Mouse (Mus musculus): ENCODE results near the gene Gabarapl2. TPM values are rescaled to one million over a fixed set of nuclear protein-coding genes. Genes with fewer than 3 reads are reported as not detected.
A peak's percentile ranks its signal among the peaks of the same experiment; 100 is the strongest.

Gabarapl2 gene
- polyA plus RNA-seq, 1 experiment from 2014 or later = 438 TPM

DNA sequence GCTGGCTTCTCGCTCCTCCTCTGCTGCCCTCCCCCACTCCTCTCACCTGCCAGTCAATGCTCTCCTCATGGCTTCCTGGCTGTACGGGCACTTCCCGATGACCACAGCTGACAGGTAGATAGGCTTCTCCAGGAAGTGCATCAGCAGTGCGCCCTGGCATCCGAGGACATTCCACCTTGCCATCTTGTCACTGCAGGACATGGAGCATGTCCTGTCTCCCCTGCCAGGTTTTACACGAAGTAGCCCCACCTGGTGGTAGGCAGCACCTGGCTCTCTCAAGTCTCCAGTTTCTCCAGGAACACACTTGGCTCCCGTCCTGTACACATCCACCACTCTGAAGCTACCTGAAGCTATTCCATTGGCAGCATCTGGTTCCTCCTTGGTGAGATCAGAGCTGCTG lies 41.6 kb downstream of the Gabarapl2 start:
- Histone ChIP-seq H3K4me2 (no peak overlapping the region), H3K27me3 (replicated peaks) (no peaks in the 10 kb centered on the region), H3K9ac (no peak overlapping the region), H3K36me3 (replicated peaks) (0 out of 2 replicates have a peak, but pooled peaks cover 4% of the 10 kb centered on the region), H3K4me1 (no peaks in the 10 kb centered on the region), H3K4me3 (no peak overlapping the region), H3K9me3 (no peaks in the 10 kb centered on the region), H3K27ac (no peak overlapping the region)
- WGBS = 82% methylated on average over 7 of the region's 7 CpGs
- ATAC-seq (replicated peaks) = no peak

DNA sequence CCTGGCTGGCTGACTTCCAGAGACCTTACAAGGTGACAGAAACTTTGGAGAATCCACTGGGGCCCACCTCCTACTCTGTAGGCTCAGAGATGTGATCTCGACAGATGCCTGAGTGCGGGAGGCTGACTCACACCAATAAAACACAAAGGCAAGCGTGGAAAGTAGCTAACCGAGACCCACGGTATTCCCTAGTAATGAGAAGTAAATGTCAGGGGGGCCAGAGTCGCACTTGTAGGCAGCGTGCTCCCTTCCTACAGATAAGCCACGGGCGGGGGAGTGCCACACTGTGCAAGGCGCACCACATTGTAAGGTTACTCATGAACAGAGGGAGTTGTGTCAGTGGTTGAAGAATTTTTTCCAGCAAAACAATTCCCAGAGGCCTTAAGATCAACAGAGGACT lies 44.0 kb downstream of the Gabarapl2 start:
- Histone ChIP-seq H3K36me3 (replicated peaks) (0 out of 2 replicates have a peak, but pooled peaks cover 4% of the 10 kb centered on the region), H3K27ac (no peak overlapping the region)

DNA sequence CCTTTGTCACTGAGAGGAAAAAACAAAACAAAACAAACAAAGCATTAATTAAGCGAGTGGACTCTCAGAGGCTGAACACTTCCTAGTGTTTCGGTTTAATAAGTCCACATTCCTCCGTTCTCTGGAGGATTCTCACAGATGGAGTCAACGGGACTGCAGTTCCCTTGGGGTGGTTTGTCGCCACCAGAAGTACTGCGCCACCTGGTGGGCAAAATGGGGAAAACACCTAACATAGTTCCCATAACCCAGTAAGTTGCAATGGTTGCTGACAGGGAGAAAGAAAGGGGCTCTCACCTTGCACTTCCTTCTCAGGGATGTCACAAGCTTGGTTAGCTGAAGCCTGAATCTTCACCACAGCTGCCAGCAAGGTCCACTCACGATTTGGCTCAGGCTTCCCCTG lies 49.4 kb downstream of the Gabarapl2 start:
- Histone ChIP-seq H3K4me3 (no peak overlapping the region), H3K4me1 (peaks cover 8% of the 10 kb centered on the region), H3K36me3 (replicated peaks) (peaks cover 16% of the 10 kb centered on the region), H3K27ac (no peak overlapping the region), H3K4me2 (no peak overlapping the region), H3K27me3 (replicated peaks) (no peaks in the 10 kb centered on the region), H3K9ac (no peak overlapping the region), H3K9me3 (no peaks in the 10 kb centered on the region)
- 11% methylated on average over 7 of the region's 7 CpGs for WGBS
- ATAC-seq (replicated peaks) = no peak

More for the DNA sequence above, 44.0 kb downstream of the Gabarapl2 start:
- Histone ChIP-seq H3K4me2 (no peak overlapping the region), H3K9me3 (no peaks in the 10 kb centered on the region), H3K4me1 (no peaks in the 10 kb centered on the region), H3K9ac (no peak overlapping the region), H3K27me3 (replicated peaks) (no peaks in the 10 kb centered on the region), H3K4me3 (no peak overlapping the region)
- 91% methylated on average over 10 of the region's 10 CpGs for WGBS
- ATAC-seq (replicated peaks) = no peak

DNA sequence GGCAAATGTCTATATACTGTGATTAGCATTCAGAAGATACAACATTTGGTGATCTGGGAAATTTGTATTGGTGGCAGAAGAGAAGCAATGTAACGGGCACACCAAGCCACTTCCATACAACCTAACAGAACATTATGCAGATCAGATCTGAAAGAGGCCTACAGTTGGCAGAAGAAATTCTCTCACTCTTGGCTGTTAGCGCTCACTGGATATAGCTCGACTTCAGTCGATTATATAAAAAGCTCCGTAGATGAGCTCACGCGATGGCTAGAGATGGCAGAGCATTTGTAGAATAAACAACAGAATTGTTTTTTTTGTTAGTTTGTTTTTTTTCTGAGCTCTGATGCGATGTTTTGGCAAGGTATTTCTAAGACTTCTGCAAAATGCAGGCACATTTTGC lies 50.8 kb downstream of the Gabarapl2 start:
- WGBS = 65% methylated on average over 8 of the region's 8 CpGs
- peaks cover 24% of the 10 kb centered on the region for H3K36me3 ChIP-seq (replicated peaks)
- H3K4me3 ChIP-seq = peak overlapping the region; percentile 89

DNA sequence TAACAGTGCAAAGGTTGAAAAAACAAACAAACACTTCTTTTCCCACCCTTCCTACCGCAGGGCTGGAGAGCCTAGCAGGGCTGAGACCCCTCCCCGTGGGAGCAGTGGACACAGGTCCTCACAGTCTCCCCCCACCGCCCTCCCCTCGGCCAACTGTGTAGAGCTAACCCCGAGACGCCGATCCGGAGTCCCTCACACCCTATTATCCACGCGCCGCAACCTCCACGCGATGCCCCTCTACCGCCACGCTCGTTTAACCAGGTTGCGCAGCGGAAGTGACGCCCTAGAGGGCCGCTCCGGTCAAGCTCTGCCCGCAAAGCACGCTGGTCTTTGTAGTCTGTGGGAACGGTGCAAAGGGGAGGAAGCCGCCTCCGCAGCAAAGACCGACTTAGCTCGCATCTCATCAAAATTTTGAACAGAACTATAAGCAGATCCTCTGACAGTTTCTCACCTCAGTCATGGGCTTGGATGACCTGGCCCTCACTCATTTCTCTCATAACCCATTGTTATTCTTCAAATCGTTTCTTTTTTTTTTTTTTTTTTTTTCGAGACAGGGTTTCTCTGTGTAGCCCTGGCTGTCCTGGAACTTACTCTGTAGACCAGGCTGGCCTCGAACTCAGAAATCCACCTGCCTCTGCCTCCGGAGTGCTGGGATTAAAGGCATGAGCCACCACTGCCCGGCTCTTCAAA lies 51.7 kb downstream of the Gabarapl2 start, which contains the start of gene Adat1:
TSS of gene Adat1 (minus strand) at position 290 of the 690 bp plus-strand sequence.
- peak within 1 kb of the TSS; percentile 76 for H3K4me2 ChIP-seq
- peak within 1 kb of the TSS; percentile 89 for H3K4me3 ChIP-seq
- peak within 1 kb of the TSS; percentile 73 for H3K9ac ChIP-seq
- no peaks in the 10 kb centered on the region for H3K27me3 ChIP-seq (replicated peaks)
- peaks cover 8% of the 10 kb centered on the region for H3K4me1 ChIP-seq
- WGBS = 5% methylated on average over 33 of the region's 33 CpGs
- H3K9me3 ChIP-seq = no peaks in the 10 kb centered on the region
- ATAC-seq (replicated peaks) = peak; percentile 97
- H3K27ac ChIP-seq = peak within 1 kb of the TSS; percentile 65
- peaks cover 29% of the 10 kb centered on the region for H3K36me3 ChIP-seq (replicated peaks)

More for the DNA sequence above, 50.8 kb downstream of the Gabarapl2 start:
- H3K9me3 ChIP-seq = no peaks in the 10 kb centered on the region
- H3K4me2 ChIP-seq = peak overlapping the region; percentile 76
- peak overlapping the region; percentile 73; the same call in 1 of the 2 replicates for H3K9ac ChIP-seq
- ATAC-seq (replicated peaks) = no peak
- H3K27me3 ChIP-seq (replicated peaks) = no peaks in the 10 kb centered on the region
- peaks cover 8% of the 10 kb centered on the region for H3K4me1 ChIP-seq
- no peak overlapping the region for H3K27ac ChIP-seq

DNA sequence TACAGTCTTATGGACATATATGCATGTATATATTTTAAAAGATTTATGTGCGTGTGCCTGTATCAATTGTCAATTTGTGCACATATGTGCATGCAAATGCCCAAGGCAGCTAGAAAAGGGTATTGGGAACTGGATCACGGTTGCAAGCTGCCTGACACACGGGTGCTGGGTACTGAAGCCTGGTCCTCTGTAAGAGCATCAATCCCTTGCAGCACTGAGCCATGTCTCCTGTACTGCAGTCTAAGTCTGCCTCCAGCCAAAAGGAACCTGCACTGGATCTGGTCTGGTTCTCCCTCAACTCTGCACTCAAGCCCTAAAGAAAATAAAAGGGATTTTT lies 52.2 kb downstream of the Gabarapl2 start:
- Histone ChIP-seq H3K4me2 (peak overlapping the region; percentile 76; the same call in 1 of the 2 replicates), H3K9me3 (no peaks in the 10 kb centered on the region), H3K9ac (no peak overlapping the region), H3K27me3 (replicated peaks) (no peaks in the 10 kb centered on the region), H3K4me1 (peaks cover 8% of the 10 kb centered on the region), H3K27ac (no peak overlapping the region), H3K36me3 (replicated peaks) (peaks cover 29% of the 10 kb centered on the region), H3K4me3 (peak overlapping the region; percentile 89)
- 77% methylated on average over 3 of the region's 3 CpGs for WGBS
- peak; percentile 11; the same call in 1 of the 2 replicates for ATAC-seq (replicated peaks)

Other genes with a start within 250 kb of the Gabarapl2 start
- 2.5 TPM in 1 of 2 replicates, not detected in the other for gene Ctrb1, start 249.7 kb upstream of the Gabarapl2 start, polyA plus RNA-seq (2015; fragmentation: Nextera tagmentation; extraction: Ambion mirVana)
- gene Bcar1, start 196.9 kb upstream of the Gabarapl2 start, polyA plus RNA-seq (2015; fragmentation: Nextera tagmentation; extraction: Ambion mirVana) = 51.9 and 55.8 TPM in 2 replicates
- gene Cfdp1, start 86.4 kb upstream of the Gabarapl2 start, polyA plus RNA-seq (2015; fragmentation: Nextera tagmentation; extraction: Ambion mirVana) = 210 and 216 TPM in 2 replicates
- 3.7 and 3.8 TPM in 2 replicates for gene Tmem170, start 64.0 kb upstream of the Gabarapl2 start, polyA plus RNA-seq (2015; fragmentation: Nextera tagmentation; extraction: Ambion mirVana)
- gene Chst5, start 30.3 kb upstream of the Gabarapl2 start, polyA plus RNA-seq (2015; fragmentation: Nextera tagmentation; extraction: Ambion mirVana) = 4.0 and 4.6 TPM in 2 replicates
- 20.4 and 20.5 TPM in 2 replicates for gene Tmem231, start 6.8 kb upstream of the Gabarapl2 start, polyA plus RNA-seq (2015; fragmentation: Nextera tagmentation; extraction: Ambion mirVana)
- gene Adat1, start 51.6 kb downstream of the Gabarapl2 start, polyA plus RNA-seq (2015; fragmentation: Nextera tagmentation; extraction: Ambion mirVana) = 8.7 and 8.9 TPM in 2 replicates
- gene Kars, start 70.6 kb downstream of the Gabarapl2 start, polyA plus RNA-seq (2015; fragmentation: Nextera tagmentation; extraction: Ambion mirVana) = 157 TPM in 2 replicates
- 70.0 and 72.1 TPM in 2 replicates for gene Terf2ip, start 70.7 kb downstream of the Gabarapl2 start, polyA plus RNA-seq (2015; fragmentation: Nextera tagmentation; extraction: Ambion mirVana)
- gene Gm6793, start 74.3 kb downstream of the Gabarapl2 start, polyA plus RNA-seq (2015; fragmentation: Nextera tagmentation; extraction: Ambion mirVana) = 1.0 and 1.4 TPM in 2 replicates